Mouse (Mus musculus) lung, postnatal 0 days (tissue): ENCODE measurements around the gene Hoxa9.

ENCODE experiments used
- CTCF ChIP-seq: IDR thresholded peaks from 2 replicates; pipeline ENCODE4 v1.5.1; 2016; ENCODE audit warnings: antibody characterized with exemption, mild to moderate bottlenecking
- EP300 ChIP-seq: IDR thresholded peaks from 2 replicates; pipeline ENCODE4 v1.6.1; 2016; ENCODE audit warnings: antibody characterized with exemption, mild to moderate bottlenecking, control low read depth

- TF ChIP-seq EP300 (no peak), CTCF (no peak)
Measured at GRCm38 (mm10) chr6:52260654-52261575, 30.0 kb upstream of the Hoxa9 start, which contains the start of gene Hoxa13.
